Mouse (Mus musculus) MN1 (cell line): Measurements from ENCODE around the gene Usp39.

ENCODE experiments used
- DNase-seq: peaks from one replicate; pipeline ENCODE4 v3.0.0-alpha.2; 2016; ENCODE audit warnings: low spot score

Gene Usp39

GRCm38 (mm10) chr6:72352636-72353405 lies 7.8 kb upstream of the Usp39 start:
- no peak for DNase-seq

GRCm38 (mm10) chr6:72350214-72350613 lies 5.2 kb upstream of the Usp39 start:
- no peak for DNase-seq

- DNase-seq = no peak
These were observed 3.4 kb upstream of the Usp39 start for GRCm38 (mm10) chr6:72348411-72348810.

- DNase-seq = peak; percentile 82
These were observed 2.4 kb upstream of the Usp39 start, which contains the start of gene 0610030E20Rik for GRCm38 (mm10) chr6:72347166-72347941. Gene 0610030E20Rik, plus strand, starts transcription at chr6:72347317.

- no peak for DNase-seq
These were observed 1.3 kb upstream of the Usp39 start for GRCm38 (mm10) chr6:72346261-72346660.

- DNase-seq = no peak
These were observed 649 bp upstream of the Usp39 start for GRCm38 (mm10) chr6:72345633-72346032.

- no peak for DNase-seq
These were observed 449 bp downstream of the Usp39 start for GRCm38 (mm10) chr6:72344396-72345073.

GRCm38 (mm10) chr6:72340481-72340880 lies 4.5 kb downstream of the Usp39 start:
- DNase-seq = no peak

GRCm38 (mm10) chr6:72333111-72333510 lies 11.9 kb downstream of the Usp39 start:
- DNase-seq = no peak

- no peak for DNase-seq
These were observed 14.9 kb downstream of the Usp39 start for GRCm38 (mm10) chr6:72330133-72330532.

- no peak for DNase-seq
These were observed 16.0 kb downstream of the Usp39 start for GRCm38 (mm10) chr6:72329019-72329418.

GRCm38 (mm10) chr6:72326274-72326673 lies 18.7 kb downstream of the Usp39 start:
- peak; percentile 42 for DNase-seq

GRCm38 (mm10) chr6:72323786-72324508 lies 21.0 kb downstream of the Usp39 start:
- DNase-seq = no peak

GRCm38 (mm10) chr6:72322936-72323335 lies 22.0 kb downstream of the Usp39 start:
- DNase-seq = no peak

GRCm38 (mm10) chr6:72319019-72319418 lies 26.0 kb downstream of the Usp39 start:
- peak; percentile 59 for DNase-seq

- DNase-seq = no peak
These were observed 26.5 kb downstream of the Usp39 start for GRCm38 (mm10) chr6:72318440-72318839.

GRCm38 (mm10) chr6:72316044-72316443 lies 28.9 kb downstream of the Usp39 start:
- DNase-seq = no peak

GRCm38 (mm10) chr6:72315384-72315783 lies 29.6 kb downstream of the Usp39 start:
- no peak for DNase-seq

- DNase-seq = no peak
These were observed 31.7 kb downstream of the Usp39 start for GRCm38 (mm10) chr6:72313124-72313867.

GRCm38 (mm10) chr6:72312198-72312597 lies 32.8 kb downstream of the Usp39 start:
- DNase-seq = no peak

GRCm38 (mm10) chr6:72303510-72303909 lies 41.5 kb downstream of the Usp39 start:
- DNase-seq = no peak
